In genomic region chr15:60732416-60732815, GRCm38 (mm10) we compare ENCODE assay signal across 17 mouse cellular contexts.
"Had no signal": no experiment of that assay in that cellular context is flagged by ENCODE, and none has a peak within 500 bp of the region (broad histone marks: within the 10 kb centered on the region; RNA-seq: fewer than 3 reads in every experiment).

No protein-coding gene starts in this region.

- ATAC-seq: lung, postnatal 0 days; midbrain, embryonic 13.5 days; midbrain, embryonic 15.5 days had no signal

- H3K27ac ChIP-seq: lung, embryonic 15.5 days; macrophage; midbrain, embryonic 13.5 days; midbrain, embryonic 15.5 days; neural tube, embryonic 12.5 days; stomach, embryonic 15.5 days; stomach, postnatal 0 days had no signal

- DNase-seq: lung, adult 2 months; lung, postnatal 14 days; lung, postnatal 36 days; right cerebral cortex, postnatal 14 days; thymus, adult 2 months; thymus, postnatal 25 days; thymus, postnatal 4 days had no signal

- H3K27me3 ChIP-seq: lung, embryonic 15.5 days; megakaryocyte, embryonic 14.5 days; midbrain, embryonic 13.5 days; midbrain, embryonic 15.5 days; neural tube, embryonic 12.5 days; stomach, embryonic 15.5 days had no signal

- H3K4me2 ChIP-seq: lung, embryonic 15.5 days; midbrain, embryonic 11.5 days; midbrain, embryonic 13.5 days; midbrain, embryonic 15.5 days; neural tube, embryonic 12.5 days; stomach, embryonic 15.5 days had no signal

- H3K4me3 ChIP-seq: lung, embryonic 15.5 days; megakaryocyte, embryonic 14.5 days; midbrain, embryonic 13.5 days; midbrain, embryonic 15.5 days; neural tube, embryonic 12.5 days; stomach, embryonic 15.5 days had no signal

- H3K9ac ChIP-seq: lung, embryonic 15.5 days; midbrain, embryonic 13.5 days; midbrain, embryonic 15.5 days; neural tube, embryonic 12.5 days; stomach, embryonic 15.5 days had no signal

- H3K9me3 ChIP-seq: lung, embryonic 15.5 days; megakaryocyte, embryonic 14.5 days; midbrain, embryonic 13.5 days; midbrain, embryonic 15.5 days; neural tube, embryonic 12.5 days; stomach, embryonic 15.5 days had no signal

- H3K36me3 ChIP-seq: lung, embryonic 15.5 days; midbrain, embryonic 13.5 days; midbrain, embryonic 15.5 days; neural tube, embryonic 12.5 days; stomach, embryonic 15.5 days had no signal

- H3K4me1 ChIP-seq: lung, embryonic 15.5 days; megakaryocyte, embryonic 14.5 days; midbrain, embryonic 13.5 days; midbrain, embryonic 15.5 days; neural tube, embryonic 12.5 days; stomach, embryonic 15.5 days had no signal
